Mouse (Mus musculus) G1E (cell line): Measurements from ENCODE around the gene Tacc3.

Source experiments
- CTCF ChIP-seq: IDR thresholded peaks from 2 replicates; pipeline ENCODE4 v1.5.1; 2012; ENCODE audit warnings: low read depth, low read length, inconsistent platforms, mixed read lengths
- GATA1 ChIP-seq: IDR thresholded peaks from 2 replicates; pipeline ENCODE4 v1.6.1; 2012; ENCODE audit warnings: borderline replicate concordance, low read length, inconsistent platforms, mixed read lengths
- TAL1 ChIP-seq: conservative IDR thresholded peaks from 2 replicates; pipeline ENCODE4 v1.6.1; 2012; ENCODE audit warnings: low read depth, low read length, inconsistent platforms, mixed read lengths

GRCm38 (mm10) chr5:33627968-33628367 is 30.0 kb upstream of the Tacc3 start:
- no peak for TF ChIP-seq CTCF
- TF ChIP-seq TAL1 = no peak
- TF ChIP-seq GATA1 = no peak
